In the genomic region with DNA sequence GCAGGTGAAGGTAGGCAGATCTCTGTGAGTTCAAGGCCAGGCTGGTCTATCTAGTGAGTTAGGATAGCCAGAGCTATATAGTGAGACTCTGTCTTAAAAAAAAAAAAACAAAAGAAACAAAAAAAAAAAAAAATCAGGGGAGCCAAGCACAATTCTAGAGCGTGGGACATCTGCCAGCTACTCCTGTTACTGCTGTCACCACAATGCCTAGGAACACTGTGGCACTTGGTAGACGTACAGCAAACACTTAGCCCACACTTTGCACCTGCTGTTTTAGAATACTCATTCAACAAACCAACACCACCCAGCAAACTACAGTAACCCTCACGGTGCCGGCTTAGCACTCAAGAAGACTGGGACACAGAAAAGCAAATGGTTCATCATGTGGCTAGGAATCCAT, we compare ENCODE assay signal across 19 mouse cellular contexts. TPM values are rescaled to one million over a fixed set of nuclear protein-coding genes. Genes with fewer than 3 reads are reported as not detected.
DNase-seq lines count a peak whose midpoint lies in the region; ATAC-seq and TF ChIP-seq lines count a peak whose summit lies in the region.
"Had no signal": no experiment of that assay in that cellular context is flagged by ENCODE, and none has a peak within 500 bp of the region (broad histone marks: within the 10 kb centered on the region; RNA-seq: fewer than 3 reads in every experiment).

No protein-coding gene starts in this region.

- no peak for TF ChIP-seq RAD21 in MEL (IDR thresholded peaks at IDR 0.05; ENCODE audit: low read depth, low read length)

- H3K27me3 ChIP-seq in MEL (ENCODE audit: control insufficient read depth in 1 of 2, insufficient read depth in 2 of 2, low read length in 2 of 2) = no peaks in the 10 kb centered on the region
- H3K27me3 ChIP-seq: liver, embryonic 13.5 days had no signal

- TF ChIP-seq EP300 in MEL (IDR thresholded peaks at IDR 0.05; ENCODE audit: low read depth in 1 of 2, low read length in 2 of 2) = no peak

- no peak overlapping the region for H3K9ac ChIP-seq in MEL (ENCODE audit: control insufficient read depth, low read depth, low read length, poor library complexity, severe bottlenecking)
- H3K9ac ChIP-seq: liver, embryonic 13.5 days had no signal

- ATAC-seq in frontal cortex, adult (ENCODE audit: low TSS enrichment) = 0 out of 2 replicates have a peak, but pooled peaks have one; percentile 23

- H3K27ac ChIP-seq in MEL (ENCODE audit: control insufficient read depth, low read depth, low read length) = no peak overlapping the region
- no peak overlapping the region for H3K27ac ChIP-seq in gastrocnemius, adult 2 months
- H3K27ac ChIP-seq: hindbrain, embryonic 10.5 days; liver, embryonic 13.5 days had no signal

- intact Hi-C loops in gastrocnemius, adult 2 months (cut with DNase I) = no loop called here

- peaks cover 8 to 23% of the 10 kb centered on the region in 2 experiments for H3K4me1 ChIP-seq in MEL (ENCODE audit: control insufficient read depth in 1 of 2, insufficient read depth in 2 of 2, low read length in 2 of 2)
- H3K4me1 ChIP-seq in lung, adult 2 months (ENCODE audit: control insufficient read depth, insufficient read depth, low read length) = peaks cover 7% of the 10 kb centered on the region; the same call in 1 of the 2 replicates

- no peak for TF ChIP-seq CTCF in MEL (IDR thresholded peaks at IDR 0.05 in 2 of 3, conservative IDR thresholded peaks at IDR 0.05 in 1 of 3; ENCODE audit: control insufficient read depth in 1 of 3, insufficient read depth in 1 of 3, low read depth in 2 of 3, low read length in 3 of 3, poor library complexity in 1 of 3, severe bottlenecking in 1 of 3)
- no peak for TF ChIP-seq CTCF in lung, adult 2 months (IDR thresholded peaks at IDR 0.05; ENCODE audit: insufficient read depth, low read length)
- TF ChIP-seq CTCF in gastrocnemius, adult 2 months (IDR thresholded peaks at IDR 0.05) = no peak

- H3K36me3 ChIP-seq in MEL (ENCODE audit: control insufficient read depth in 1 of 2, insufficient read depth in 2 of 2, low read length in 2 of 2) = peaks cover 0 to 7% of the 10 kb centered on the region in 2 experiments; a peak in 2 of 4 replicates
- H3K36me3 ChIP-seq: liver, embryonic 13.5 days had no signal

- TF ChIP-seq POLR2A in MEL (IDR thresholded peaks at IDR 0.05; ENCODE audit: control insufficient read depth in 1 of 2, insufficient read depth in 1 of 2, low read depth in 1 of 2, low read length in 2 of 2, poor library complexity in 1 of 2) = no peak
- TF ChIP-seq POLR2A in lung, adult 2 months (IDR thresholded peaks at IDR 0.05; ENCODE audit: borderline replicate concordance, extremely low read depth, low read depth, low read length) = no peak

- no peak for DNase-seq in frontal cortex, postnatal 14 days (ENCODE audit: low spot score in 2 of 2)
- no peak for DNase-seq in MEL (ENCODE audit: low read depth, low spot score)
- DNase-seq in lung, adult 2 months = peak; percentile 58
- DNase-seq in right cerebral cortex, adult 18-20 months = peak; percentile 26
- DNase-seq in gastrocnemius, adult 2 months = no peak
- DNase-seq in embryo, embryonic 11 days = no peak
- DNase-seq in gastrocnemius, postnatal 10 days = no peak
- DNase-seq: cerebellum, adult 9-11 months; kidney, postnatal 4 days; liver, embryonic 13.5 days; thymus, postnatal 25 days had no signal

- no peaks in the 10 kb centered on the region for H3K9me3 ChIP-seq in MEL (replicated peaks; ENCODE audit: insufficient read depth, low read length)
- H3K9me3 ChIP-seq: embryonic facial prominence, embryonic 10.5 days; hindbrain, embryonic 10.5 days; liver, embryonic 13.5 days had no signal

- WGBS in lung, adult 2 months = 63% methylated on average over 4 of the region's 4 CpGs

- H3K79me2 ChIP-seq in MEL (ENCODE audit: control insufficient read depth, insufficient read depth, low read length, poor library complexity) = no peaks in the 10 kb centered on the region

- no peak overlapping the region for H3K4me3 ChIP-seq in MEL (ENCODE audit: control insufficient read depth in 1 of 2, insufficient read depth in 1 of 2, low read depth in 2 of 2, low read length in 2 of 2)
- H3K4me3 ChIP-seq in lung, adult 2 months (replicated peaks; ENCODE audit: extremely low read depth, low read depth, low read length) = no peak overlapping the region
- H3K4me3 ChIP-seq in gastrocnemius, adult 2 months = no peak overlapping the region
- H3K4me3 ChIP-seq: embryonic facial prominence, embryonic 10.5 days; hindbrain, embryonic 10.5 days; liver, embryonic 13.5 days had no signal

TF ChIP-seq in MEL, 35 proteins besides CTCF, POLR2A, EP300 and RAD21:
- TF ChIP-seq USF2 (IDR thresholded peaks at IDR 0.05; ENCODE audit: borderline replicate concordance in 1 of 2, insufficient read depth in 1 of 2, low read depth in 1 of 2, low read length in 2 of 2) = no peak
- peak; percentile 70 for TF ChIP-seq ZNF384 (IDR thresholded peaks at IDR 0.05; ENCODE audit: low read depth, low read length)
TF ChIP-seq in MEL: peak in this region for 1.

RNA-seq across cellular contexts. Expression of a gene that starts 2.5 kb away (rescaled TPM):
- total RNA-seq in MEL (2012; rRNA removed) = 0.15 TPM in 1 of 2 replicates, not detected in the other
- not detected for polyA plus RNA-seq in MEL (2012; ENCODE audit: insufficient read depth in 1 of 2, insufficient read length in 2 of 2, low read depth in 1 of 2, low replicate concordance in 2 of 2, missing spikeins in 1 of 2)
- 47.9 and 52.0 TPM in 2 replicates for polyA plus RNA-seq in lung, adult 2 months (2012; rRNA removed)
- not detected for total RNA-seq in gastrocnemius, adult 2 months (2021)
- not detected for total RNA-seq in gastrocnemius, postnatal 10 days (2021)
- total RNA-seq: adrenal gland, adult 18-20 months; gastrocnemius, adult 18-20 months; megakaryocyte-erythroid progenitor cell, adult 5-6 weeks had no signal
- polyA plus RNA-seq: embryonic facial prominence, embryonic 10.5 days; heart, embryonic 11.5 days; hindbrain, embryonic 10.5 days; intestine, embryonic 14.5 days; liver, embryonic 13.5 days had no signal

RNA-seq across cellular contexts. Expression of a gene that starts 32.5 kb away (rescaled TPM):
- total RNA-seq in MEL (2012; rRNA removed) = 1.5 and 1.9 TPM in 2 replicates
- 1 to 10 TPM in 1 of 2 experiments, not detected in 1; 9.4 TPM for polyA plus RNA-seq in MEL (2012; ENCODE audit: insufficient read depth in 1 of 2, insufficient read length in 2 of 2, low read depth in 1 of 2, low replicate concordance in 2 of 2, missing spikeins in 1 of 2)
- polyA plus RNA-seq in lung, adult 2 months (2012; rRNA removed) = 5.6 and 7.5 TPM in 2 replicates
- total RNA-seq in gastrocnemius, adult 2 months (2021) = 10 to 100 TPM; 12.6 to 13.2 TPM
- 10 to 100 TPM; 14.0 to 16.1 TPM for total RNA-seq in gastrocnemius, postnatal 10 days (2021)

RNA-seq across cellular contexts. Expression of a gene that starts 33.3 kb away (rescaled TPM):
- 51.9 and 55.8 TPM in 2 replicates for total RNA-seq in MEL (2012; rRNA removed)
- 10 to 100 TPM in 1 of 2 experiments, not detected in 1; 78.9 TPM for polyA plus RNA-seq in MEL (2012; ENCODE audit: insufficient read depth in 1 of 2, insufficient read length in 2 of 2, low read depth in 1 of 2, low replicate concordance in 2 of 2, missing spikeins in 1 of 2)
- 321 and 330 TPM in 2 replicates for polyA plus RNA-seq in lung, adult 2 months (2012; rRNA removed)
- 10 to 100 TPM; 68.2 to 84.3 TPM for total RNA-seq in gastrocnemius, adult 2 months (2021)
- total RNA-seq in gastrocnemius, postnatal 10 days (2021) = 100 to 1,000 TPM; 113 to 119 TPM

RNA-seq across cellular contexts. Expression of a gene that starts 41.9 kb away (rescaled TPM):
- 8.6 and 9.3 TPM in 2 replicates for total RNA-seq in MEL (2012; rRNA removed)
- polyA plus RNA-seq in MEL (2012; ENCODE audit: insufficient read depth in 1 of 2, insufficient read length in 2 of 2, low read depth in 1 of 2, low replicate concordance in 2 of 2, missing spikeins in 1 of 2) = 10 to 100 TPM in 1 of 2 experiments, not detected in 1; 48.9 TPM
- 9.0 and 10.6 TPM in 2 replicates for polyA plus RNA-seq in lung, adult 2 months (2012; rRNA removed)
- 1 to 10 TPM; 8.0 to 8.2 TPM for total RNA-seq in gastrocnemius, adult 2 months (2021)
- 10 to 100 TPM; 16.4 to 17.6 TPM for total RNA-seq in gastrocnemius, postnatal 10 days (2021)

RNA-seq across cellular contexts. Expression of a gene that starts 41.9 kb away (rescaled TPM):
- 11.2 and 12.4 TPM in 2 replicates for total RNA-seq in MEL (2012; rRNA removed)
- 10 to 100 TPM in 1 of 2 experiments, not detected in 1; 16.8 TPM for polyA plus RNA-seq in MEL (2012; ENCODE audit: insufficient read depth in 1 of 2, insufficient read length in 2 of 2, low read depth in 1 of 2, low replicate concordance in 2 of 2, missing spikeins in 1 of 2)
- 2.4 and 4.2 TPM in 2 replicates for polyA plus RNA-seq in lung, adult 2 months (2012; rRNA removed)
- 10 to 100 TPM in 1 of 2 experiments, 1 to 10 TPM in 1; 8.1 to 10.8 TPM for total RNA-seq in gastrocnemius, adult 2 months (2021)
- 10 to 100 TPM; 21.7 to 26.0 TPM for total RNA-seq in gastrocnemius, postnatal 10 days (2021)

Comparison
In these comparisons a context has a peak if more than half of its experiments do, and no peak if none do; other contexts are left out.
1. DNase-seq: peak in lung, adult 2 months (single experiment) and right cerebral cortex, adult 18-20 months (single experiment); none in frontal cortex, postnatal 14 days (0 of 2), MEL (single experiment), gastrocnemius, adult 2 months (single experiment), embryo, embryonic 11 days (single experiment) and gastrocnemius, postnatal 10 days (single experiment).